Mouse (Mus musculus) megakaryocyte, embryonic 14.5 days (primary cell): ENCODE measurements at regions not wholly inside any gene's neighbourhood (a gene's known extent, or its start where the extent isn't known, plus 50 kb on each side); places are given as distances from the start of the nearest gene placed in this dataset.

Source experiments
- H3K27me3 ChIP-seq: replicated peaks from 2 replicates; pipeline ENCODE3; 2012; ENCODE audit warnings: inconsistent platforms
- H3K36me3 ChIP-seq: replicated peaks from 2 replicates; pipeline ENCODE3; 2012; ENCODE audit warnings: low read length, inconsistent platforms, mixed read lengths
- H3K4me1 ChIP-seq: 2 replicates; pipeline ENCODE4 v1.6.1; 2012; ENCODE audit warnings: inconsistent platforms
- H3K4me3 ChIP-seq: replicated peaks from 2 replicates; pipeline ENCODE3; 2012; ENCODE audit warnings: moderate library complexity, mild to moderate bottlenecking, inconsistent platforms
- H3K9me3 ChIP-seq: 2 replicates; pipeline ENCODE4 v1.6.1; 2012; ENCODE audit warnings: inconsistent platforms
- FLI1 ChIP-seq: IDR thresholded peaks from 2 replicates; pipeline ENCODE4 v1.6.1; 2012; ENCODE audit warnings: low read length, inconsistent platforms, mixed read lengths
- GATA1 ChIP-seq: IDR thresholded peaks from 3 replicates; pipeline ENCODE4 v1.6.1; 2012; ENCODE audit warnings: mixed read lengths, low read length, inconsistent platforms, borderline replicate concordance

DNA sequence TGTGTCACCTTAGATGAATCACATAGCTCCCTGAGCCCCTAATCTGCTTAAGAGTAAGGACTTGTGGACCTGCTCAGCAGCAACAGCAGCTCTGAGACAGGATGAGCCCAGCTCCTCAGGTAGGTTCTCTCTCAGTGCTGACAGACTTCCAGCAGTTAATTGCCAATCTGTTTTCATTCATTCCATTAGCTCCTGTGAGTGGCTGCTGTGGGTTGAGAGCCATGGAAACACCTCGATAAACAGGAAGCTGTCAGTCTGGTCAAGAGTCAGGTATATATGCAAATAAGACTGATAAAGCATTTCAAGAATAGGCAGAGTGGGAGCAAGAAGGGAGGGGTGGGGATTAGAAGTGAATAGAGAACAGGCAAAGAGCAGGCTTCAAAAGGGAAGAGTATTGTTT lies 673.7 kb downstream of the Zfp706 start:
- no peaks in the 10 kb centered on the region for H3K9me3 ChIP-seq
- H3K4me1 ChIP-seq = peaks cover 23% of the 10 kb centered on the region
- H3K27me3 ChIP-seq = peaks cover 86% of the 10 kb centered on the region
- no peak overlapping the region for H3K4me3 ChIP-seq
- no peak for TF ChIP-seq FLI1
- TF ChIP-seq GATA1 = no peak
- no peaks in the 10 kb centered on the region for H3K36me3 ChIP-seq

DNA sequence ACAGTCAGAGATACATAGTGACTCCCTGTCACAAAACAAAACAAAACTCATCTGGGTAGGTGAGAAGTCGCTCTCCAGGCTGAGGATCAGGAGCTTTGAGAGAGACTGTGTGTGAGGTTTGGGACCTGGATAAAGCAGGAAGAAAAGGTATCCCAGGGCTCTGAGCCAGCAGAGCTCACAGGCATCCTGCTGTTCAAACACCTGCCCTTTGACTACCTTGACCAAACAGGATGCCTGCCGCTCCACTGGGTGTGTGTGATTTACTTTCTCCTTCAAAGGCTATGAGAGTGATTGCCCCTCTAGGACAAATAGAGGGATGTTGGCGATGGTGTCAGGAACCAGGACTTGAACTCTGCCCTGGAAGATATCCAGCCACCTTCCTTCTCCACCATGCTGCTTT lies 674.3 kb downstream of the Zfp706 start:
- Histone ChIP-seq H3K4me3 (no peak overlapping the region), H3K27me3 (peaks cover 81% of the 10 kb centered on the region), H3K9me3 (no peaks in the 10 kb centered on the region), H3K36me3 (no peaks in the 10 kb centered on the region), H3K4me1 (peaks cover 24% of the 10 kb centered on the region)
- TF ChIP-seq GATA1 = no peak
- no peak for TF ChIP-seq FLI1
